Mouse (Mus musculus) bone marrow, adult 2 months (tissue): ENCODE data around the gene Pdcl3. TPM values are rescaled to one million over a fixed set of nuclear protein-coding genes. Genes with fewer than 3 reads are reported as not detected.
"Not testable (repeated sequence)": the region's sequence is repeated elsewhere in the genome, so short reads cannot be mapped to it uniquely, and the experiment has no call there.

Source experiments
- H3K27ac ChIP-seq: fragments of 200-500 bp; 2 replicates; pipeline ENCODE4 v1.5.1; 2012; ENCODE audit warnings: low read depth, mild to moderate bottlenecking, control low read depth, inconsistent platforms, low read length; ENCODE audit not compliant: control insufficient read depth, poor library complexity, insufficient read depth
- H3K4me1 ChIP-seq: fragments of 200-500 bp; 2 replicates; pipeline ENCODE4 v1.6.1; 2011; ENCODE audit warnings: low read length; ENCODE audit not compliant: control insufficient read depth, insufficient read depth
- H3K4me3 ChIP-seq: fragments of 200-500 bp; replicated peaks from 2 replicates; pipeline ENCODE3; 2011; ENCODE audit warnings: mild to moderate bottlenecking, low read depth, low read length, control low read depth; ENCODE audit not compliant: control insufficient read depth
- CTCF ChIP-seq: fragments of 200-500 bp; IDR thresholded peaks from 2 replicates; pipeline ENCODE4 v1.5.1; 2011; ENCODE audit warnings: low read length, control low read depth; ENCODE audit not compliant: control insufficient read depth, insufficient read depth
- POLR2A ChIP-seq: fragments of 200-500 bp; IDR thresholded peaks from 2 replicates; pipeline ENCODE4 v1.6.1; 2011; ENCODE audit warnings: low read depth, mild to moderate bottlenecking, control low read depth, low read length, borderline replicate concordance; ENCODE audit not compliant: control insufficient read depth
- WGBS: fragments of 180-500 bp; shearing (Covaris S2); methylation state at CpG from one replicate; pipeline ENCODE4 v1.1.7; 2018; 5-methylcytosine and 5-hydroxymethylcytosine counted together
- polyA plus RNA-seq: library from polyadenylated mRNA; stranded (reverse); fragments of >200 nt; gene quantifications from 2 replicates; pipeline ENCODE4 v1.2.4, GENCODE M21; 2011; ENCODE audit warnings: low replicate concordance; ENCODE audit not compliant: missing spikeins, insufficient read depth, insufficient read length

Pdcl3 gene
- polyA plus RNA-seq, 1 experiment = 37.6 TPM

DNA sequence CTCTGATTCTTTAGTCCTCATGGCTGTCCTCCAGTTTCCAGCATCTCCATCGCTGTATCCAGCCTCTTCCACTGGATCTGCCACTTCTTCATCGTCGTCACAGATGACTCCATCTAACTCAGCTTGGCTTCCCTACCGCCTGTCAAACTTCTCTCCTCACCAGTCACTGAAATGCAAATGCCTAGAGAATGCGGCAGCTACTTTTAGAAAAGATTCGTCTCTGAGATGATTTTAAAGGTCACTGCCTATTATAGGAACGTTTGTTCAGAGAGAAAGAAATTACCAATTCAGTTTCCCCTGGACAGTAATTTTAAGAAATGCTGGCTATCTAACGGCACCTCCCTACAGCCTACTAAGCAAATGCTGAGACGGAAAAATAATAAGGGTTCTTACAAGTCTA lies 50.4 kb downstream of the Pdcl3 start:
- Histone ChIP-seq H3K4me3 (no peak overlapping the region), H3K27ac (no peak overlapping the region), H3K4me1 (no peaks in the 10 kb centered on the region)
- TF ChIP-seq CTCF = no peak
- TF ChIP-seq POLR2A = no peak
- 83% methylated on average over 9 of the region's 9 CpGs for WGBS

DNA sequence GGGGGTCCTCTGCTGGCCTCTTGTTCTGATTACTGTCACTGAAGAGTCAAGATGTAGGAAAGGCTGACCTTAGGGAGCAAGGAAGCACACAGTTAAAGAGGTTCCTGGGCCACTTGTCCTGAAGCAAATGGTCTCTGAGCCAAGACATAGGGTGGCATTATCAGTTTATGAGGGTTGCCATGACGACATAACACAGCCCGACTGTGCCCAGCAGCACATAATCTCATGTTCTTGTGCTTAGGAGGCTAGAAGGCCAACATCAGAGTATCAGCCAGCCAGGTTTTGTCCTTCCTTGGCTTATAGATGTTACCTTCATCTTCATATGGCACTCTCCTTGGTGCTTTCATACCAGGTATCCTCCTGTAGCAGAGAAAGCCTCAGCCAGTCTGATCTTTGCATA lies 56.8 kb downstream of the Pdcl3 start:
- TF ChIP-seq CTCF (no peak), POLR2A (no peak)
- 47% methylated on average over 2 of the region's 2 CpGs for WGBS
- H3K4me1 ChIP-seq = no peaks in the 10 kb centered on the region
- H3K27ac ChIP-seq = no peak overlapping the region
- H3K4me3 ChIP-seq = no peak overlapping the region

DNA sequence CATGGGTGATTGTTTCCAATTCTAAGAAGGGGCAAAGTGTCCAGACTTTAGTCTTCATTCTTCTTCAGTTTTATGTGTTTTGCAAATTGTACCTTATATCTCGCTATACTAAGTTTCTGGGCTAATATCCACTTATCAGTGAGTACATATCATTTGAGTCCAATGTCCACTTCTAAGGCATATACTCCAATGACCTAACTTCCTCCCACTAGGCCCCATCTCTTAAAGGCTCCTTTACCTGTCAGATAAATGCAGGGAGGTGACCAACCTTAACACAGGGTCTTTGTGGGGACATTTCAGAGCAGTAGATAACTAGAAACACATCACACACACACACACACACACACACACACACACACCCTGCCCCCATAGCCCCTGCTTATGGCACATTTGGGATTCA lies 59.0 kb downstream of the Pdcl3 start:
- not testable (repeated sequence) for H3K27ac ChIP-seq, H3K4me3 ChIP-seq, H3K4me1 ChIP-seq
- 76% methylated on average over 1 of the region's 1 CpGs for WGBS

DNA sequence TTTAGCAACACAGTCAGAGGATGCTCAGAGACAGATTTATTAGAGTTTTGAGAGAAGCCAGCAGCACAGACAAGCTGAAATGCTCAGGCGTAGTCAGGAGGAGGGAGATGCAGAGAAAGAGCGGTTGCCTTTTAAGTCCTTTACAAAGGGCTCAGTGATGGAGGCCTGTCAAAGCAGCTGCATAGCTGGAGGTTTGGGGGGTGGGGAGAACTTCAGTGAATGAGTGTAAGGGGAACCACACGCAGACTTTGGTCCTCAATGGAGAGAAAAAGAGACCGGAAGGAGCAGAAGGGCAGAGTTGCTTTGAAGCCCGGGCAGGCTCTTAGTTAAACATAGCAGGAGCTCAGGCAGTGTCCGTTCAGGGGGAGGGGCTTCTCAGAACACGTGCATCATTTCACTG lies 61.3 kb downstream of the Pdcl3 start:
- no peak for TF ChIP-seq CTCF
- no peak for TF ChIP-seq POLR2A
- 76% methylated on average over 7 of the region's 7 CpGs for WGBS
- Histone ChIP-seq H3K4me3 (no peak overlapping the region), H3K4me1 (no peaks in the 10 kb centered on the region), H3K27ac (no peak overlapping the region)

Other genes with a start within 250 kb of the Pdcl3 start
- 0.59 and 0.72 TPM in 2 replicates for gene Lonrf2, start 148.9 kb upstream of the Pdcl3 start, polyA plus RNA-seq
- gene Chst10, start 87.4 kb upstream of the Pdcl3 start, polyA plus RNA-seq = 7.1 and 10.6 TPM in 2 replicates
- not detected in 2 replicates for gene Nms, start 46.5 kb upstream of the Pdcl3 start, polyA plus RNA-seq
- gene Npas2, start 208.1 kb downstream of the Pdcl3 start, polyA plus RNA-seq = 0.38 TPM in 1 of 2 replicates, not detected in the other